Mouse (Mus musculus): ENCODE results near the gene Gm49345. TPM values are rescaled to one million over a fixed set of nuclear protein-coding genes. Genes with fewer than 3 reads are reported as not detected.
"Not testable (repeated sequence)": the region's sequence is repeated elsewhere in the genome, so short reads cannot be mapped to it uniquely, and the experiment has no call there.

Gene Gm49345
- polyA plus RNA-seq (2016; fragmentation: Nextera tagmentation; extraction: Ambion mirVana) = 0.18 TPM in 1 of 2 replicates, not detected in the other

DNA sequence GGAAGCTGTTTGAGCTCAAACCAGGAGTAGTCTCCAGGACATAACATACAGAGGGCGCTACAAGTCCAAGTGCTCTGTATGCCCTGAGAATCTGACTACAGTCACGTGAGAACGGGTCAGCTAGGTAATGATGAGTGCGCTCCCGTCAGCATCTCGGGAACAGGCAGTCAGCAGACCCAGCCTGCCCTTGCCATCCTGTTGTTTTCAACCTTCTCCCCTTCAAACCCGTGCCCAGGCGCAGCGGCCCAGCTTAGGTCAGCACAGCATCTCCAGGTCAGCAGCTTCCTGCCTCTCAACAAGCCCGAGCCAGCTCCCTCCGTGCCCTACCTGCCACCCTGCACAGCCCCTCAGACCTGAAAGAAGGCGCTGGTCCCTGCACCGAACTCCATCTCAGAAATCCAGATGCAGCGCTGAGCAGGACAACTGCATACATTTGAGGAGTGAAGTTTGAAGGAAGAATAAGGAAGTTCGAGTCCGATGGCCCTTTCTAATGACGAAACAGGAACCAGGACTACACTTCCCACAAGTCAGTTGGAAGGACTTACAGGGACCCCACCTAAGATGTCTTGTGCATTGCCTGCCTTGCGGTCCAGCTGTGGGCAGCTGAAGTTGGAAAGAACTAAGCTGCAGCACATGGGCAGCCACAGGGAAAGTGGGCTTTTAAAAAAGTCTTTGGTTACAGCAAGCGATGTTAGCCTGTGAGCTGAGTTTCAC, at the start of gene Gm49345, which contains the start of gene Zfp729a:
TSS of gene Gm49345 (minus strand) at position 476 of the 714 bp plus-strand sequence.
TSS of gene Zfp729a (minus strand) at position 498 of the 714 bp plus-strand sequence.
- Histone ChIP-seq H3K4me3 (peak within 1 kb of the TSS; percentile 72), H3K27ac (peak within 1 kb of the TSS; percentile 78), H3K9me3 (replicated peaks) (no peaks in the 10 kb centered on the region), H3K27me3 (ENCODE audit: low read depth, poor library complexity, severe bottlenecking) (no peaks in the 10 kb centered on the region), H3K36me3 (no peaks in the 10 kb centered on the region), H3K4me1 (0 out of 2 replicates have a peak, but pooled peaks cover 2% of the 10 kb centered on the region)
- WGBS = under 1% methylated on average over 19 of the region's 19 CpGs
- DNase-seq (ENCODE audit: low spot score) = peak; percentile 78

DNA sequence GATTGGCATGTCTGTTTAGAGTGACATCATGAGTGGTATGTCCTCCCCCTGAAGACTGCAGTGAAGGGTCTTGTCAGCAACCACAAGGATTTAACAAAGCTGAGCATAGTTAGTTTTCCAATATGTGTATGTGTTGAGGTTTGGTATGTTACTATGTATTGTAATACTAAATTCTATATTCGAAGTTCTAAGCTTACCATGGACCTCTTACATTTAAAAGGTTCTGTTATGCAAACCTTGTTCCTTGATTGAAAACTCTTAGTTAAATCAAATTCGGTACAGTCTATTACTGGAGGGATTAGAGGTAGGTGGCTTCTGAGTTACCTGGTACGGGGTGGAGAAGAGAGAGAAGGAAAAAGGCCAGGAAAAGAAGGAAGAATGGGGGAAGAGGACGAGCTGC, 49.4 kb upstream of the Gm49345 start, which contains the start of gene Zfp738:
TSS of gene Zfp738 (minus strand) at position 101 of the 400 bp plus-strand sequence.
- 87% methylated on average over 4 of the region's 4 CpGs for WGBS
- no peak for DNase-seq (ENCODE audit: low spot score)
- Histone ChIP-seq H3K36me3 (no peaks in the 10 kb centered on the region), H3K27me3 (ENCODE audit: low read depth, poor library complexity, severe bottlenecking) (no peaks in the 10 kb centered on the region), H3K4me1 (peaks cover 2% of the 10 kb centered on the region; the same call in 1 of the 2 replicates), H3K9me3 (replicated peaks) (no peaks in the 10 kb centered on the region), H3K27ac (no peak within 1 kb of the TSS), H3K4me3 (no peak within 1 kb of the TSS)

DNA sequence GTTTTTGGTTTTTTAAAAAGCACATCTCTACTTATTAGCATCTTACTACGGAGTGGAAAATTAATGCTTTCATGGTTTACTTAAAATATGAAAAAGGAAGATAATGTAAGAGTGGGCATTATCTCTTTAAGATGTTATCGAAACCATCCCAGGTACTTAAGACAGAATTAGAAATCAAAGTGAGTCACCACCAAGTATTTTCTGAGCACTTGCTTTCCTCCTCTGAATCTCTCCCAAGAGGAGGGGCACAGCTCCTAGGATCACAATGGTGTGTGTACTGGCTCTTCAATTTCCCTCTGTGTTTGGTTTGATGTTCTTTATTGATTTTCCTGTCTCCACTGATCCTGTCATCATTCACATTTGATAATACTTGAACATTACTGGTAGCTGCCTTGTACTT, 46.3 kb upstream of the Gm49345 start:
- not testable (repeated sequence) for H3K4me1 ChIP-seq; H3K9me3 ChIP-seq (replicated peaks); DNase-seq (ENCODE audit: low spot score); H3K36me3 ChIP-seq; H3K27me3 ChIP-seq (ENCODE audit: low read depth, poor library complexity, severe bottlenecking)
- peak overlapping the region; percentile 30; the same call in 1 of the 2 replicates for H3K27ac ChIP-seq
- peak overlapping the region; percentile 67 for H3K4me3 ChIP-seq
- 78% methylated on average over 2 of the region's 2 CpGs for WGBS

DNA sequence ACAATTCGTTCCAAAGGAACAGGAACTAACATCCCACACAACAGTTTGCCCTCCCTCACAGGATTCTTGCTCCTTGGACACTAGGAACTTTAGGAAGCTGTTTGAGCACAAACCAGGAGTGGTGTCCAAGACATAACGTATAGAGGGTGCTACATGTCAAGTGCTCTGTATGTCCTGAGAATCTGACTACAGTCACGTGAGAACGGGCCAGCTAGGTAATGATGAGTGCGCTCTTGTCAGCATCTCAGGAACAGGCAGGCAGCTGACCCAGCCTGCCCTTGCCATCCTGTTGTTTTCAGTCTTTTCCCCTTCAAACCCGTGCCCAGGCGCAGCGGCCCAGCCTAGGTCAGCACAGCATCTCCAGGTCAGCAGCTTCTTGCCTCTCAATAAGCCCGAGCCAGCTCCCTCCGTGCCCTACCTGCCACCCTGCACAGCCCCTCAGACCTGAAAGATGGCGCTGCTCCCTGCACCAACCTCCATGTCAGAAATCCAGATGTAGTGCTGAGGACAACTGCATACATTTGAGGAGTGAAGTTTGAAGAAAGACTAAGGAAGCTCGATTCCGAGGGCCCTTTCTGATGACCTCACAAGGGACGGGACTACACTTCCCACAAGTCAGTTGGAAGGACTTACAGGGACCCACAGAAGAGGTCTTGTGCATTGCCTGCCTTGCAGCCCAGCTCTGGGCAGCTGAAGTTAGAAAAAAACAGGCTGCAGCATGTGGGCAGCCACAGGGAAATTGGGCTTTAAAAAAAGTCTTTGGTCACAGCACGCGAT, 45.6 kb upstream of the Gm49345 start:
- WGBS = 20% methylated on average over 16 of the region's 16 CpGs
- not testable (repeated sequence) for H3K9me3 ChIP-seq (replicated peaks); H3K36me3 ChIP-seq; H3K27me3 ChIP-seq (ENCODE audit: low read depth, poor library complexity, severe bottlenecking); H3K4me1 ChIP-seq
- Histone ChIP-seq H3K4me3 (peak overlapping the region; percentile 67), H3K27ac (peak overlapping the region; percentile 75)
- peak; percentile 74 for DNase-seq (ENCODE audit: low spot score)

DNA sequence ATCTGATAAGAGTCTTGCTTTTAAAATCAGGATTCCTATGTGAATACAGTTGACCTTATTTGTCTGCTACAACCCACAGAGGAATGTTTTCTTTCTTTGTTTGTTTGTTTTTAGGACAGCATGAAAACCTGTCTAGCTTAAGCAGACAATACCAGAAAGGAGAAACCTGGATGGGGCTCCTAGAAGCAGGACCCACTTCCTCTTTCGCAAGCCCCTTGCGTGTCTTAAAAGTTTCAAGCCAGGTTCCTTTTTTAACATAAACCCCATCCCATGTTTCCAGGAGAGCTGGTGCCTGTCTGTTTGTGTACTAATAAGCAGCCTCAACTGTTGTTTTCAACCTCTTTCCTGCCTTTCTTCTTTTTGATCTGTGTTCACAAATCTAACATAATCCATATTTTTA, 37.3 kb upstream of the Gm49345 start:
- Histone ChIP-seq H3K36me3 (peaks cover 13% of the 10 kb centered on the region), H3K4me1 (no peaks in the 10 kb centered on the region), H3K27ac (no peak overlapping the region), H3K4me3 (no peak overlapping the region), H3K27me3 (ENCODE audit: low read depth, poor library complexity, severe bottlenecking) (no peaks in the 10 kb centered on the region), H3K9me3 (replicated peaks) (no peaks in the 10 kb centered on the region)
- WGBS = 96% methylated on average over 2 of the region's 2 CpGs
- no peak for DNase-seq (ENCODE audit: low spot score)

DNA sequence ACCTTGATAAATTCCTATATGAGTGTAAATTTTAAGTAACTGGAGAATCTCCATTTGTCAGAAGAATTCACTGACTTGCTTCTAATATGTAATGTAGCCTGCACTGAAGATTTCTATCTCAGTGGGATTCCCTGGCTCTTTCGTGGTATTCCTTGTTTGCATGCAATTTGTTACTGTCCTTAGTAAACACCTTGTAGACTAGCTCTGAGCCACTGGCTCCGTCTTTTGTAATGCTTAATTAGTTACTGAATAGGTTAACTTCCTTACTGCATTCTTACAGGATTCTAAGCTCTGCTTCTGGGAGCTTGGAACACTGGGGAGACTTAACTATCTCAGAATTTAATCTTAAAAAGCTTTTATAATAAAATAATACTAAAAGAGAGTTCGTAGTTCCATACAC, 14.9 kb upstream of the Gm49345 start:
- Histone ChIP-seq H3K36me3 (no peaks in the 10 kb centered on the region), H3K9me3 (replicated peaks) (no peaks in the 10 kb centered on the region), H3K27ac (no peak overlapping the region), H3K4me3 (no peak overlapping the region), H3K4me1 (no peaks in the 10 kb centered on the region), H3K27me3 (ENCODE audit: low read depth, poor library complexity, severe bottlenecking) (no peaks in the 10 kb centered on the region)
- DNase-seq (ENCODE audit: low spot score) = no peak
- WGBS = 52% methylated on average over 3 of the region's 3 CpGs

DNA sequence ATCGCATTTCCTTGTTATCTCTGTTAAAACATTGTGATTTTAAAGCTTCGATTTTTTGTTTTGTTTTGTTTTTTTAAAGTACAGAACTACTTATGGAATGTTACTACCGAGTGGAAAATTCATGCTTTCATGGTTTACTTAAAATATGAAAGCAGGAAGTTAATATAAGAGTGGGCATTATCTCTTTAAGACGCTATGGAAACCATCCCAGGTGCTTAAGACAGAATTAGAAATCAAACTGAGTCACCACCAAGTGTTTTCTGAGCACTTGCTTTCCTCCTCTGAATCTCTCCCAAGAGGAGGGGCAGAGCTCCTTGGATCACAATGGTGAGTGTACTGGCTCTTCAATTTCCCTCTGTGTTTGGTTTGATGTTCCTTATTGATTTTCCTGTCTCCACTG, 27.5 kb downstream of the Gm49345 start:
- no peak overlapping the region for H3K27ac ChIP-seq
- H3K9me3 ChIP-seq (replicated peaks) = no peaks in the 10 kb centered on the region
- no peak for DNase-seq (ENCODE audit: low spot score)
- 91% methylated on average over 4 of the region's 4 CpGs for WGBS
- H3K4me1 ChIP-seq = peaks cover 4% of the 10 kb centered on the region; the same call in 1 of the 2 replicates
- H3K36me3 ChIP-seq = no peaks in the 10 kb centered on the region
- 0 out of 2 replicates have a peak overlapping the region, but pooled peaks have one; percentile 69 for H3K4me3 ChIP-seq
- no peaks in the 10 kb centered on the region for H3K27me3 ChIP-seq (ENCODE audit: low read depth, poor library complexity, severe bottlenecking)

DNA sequence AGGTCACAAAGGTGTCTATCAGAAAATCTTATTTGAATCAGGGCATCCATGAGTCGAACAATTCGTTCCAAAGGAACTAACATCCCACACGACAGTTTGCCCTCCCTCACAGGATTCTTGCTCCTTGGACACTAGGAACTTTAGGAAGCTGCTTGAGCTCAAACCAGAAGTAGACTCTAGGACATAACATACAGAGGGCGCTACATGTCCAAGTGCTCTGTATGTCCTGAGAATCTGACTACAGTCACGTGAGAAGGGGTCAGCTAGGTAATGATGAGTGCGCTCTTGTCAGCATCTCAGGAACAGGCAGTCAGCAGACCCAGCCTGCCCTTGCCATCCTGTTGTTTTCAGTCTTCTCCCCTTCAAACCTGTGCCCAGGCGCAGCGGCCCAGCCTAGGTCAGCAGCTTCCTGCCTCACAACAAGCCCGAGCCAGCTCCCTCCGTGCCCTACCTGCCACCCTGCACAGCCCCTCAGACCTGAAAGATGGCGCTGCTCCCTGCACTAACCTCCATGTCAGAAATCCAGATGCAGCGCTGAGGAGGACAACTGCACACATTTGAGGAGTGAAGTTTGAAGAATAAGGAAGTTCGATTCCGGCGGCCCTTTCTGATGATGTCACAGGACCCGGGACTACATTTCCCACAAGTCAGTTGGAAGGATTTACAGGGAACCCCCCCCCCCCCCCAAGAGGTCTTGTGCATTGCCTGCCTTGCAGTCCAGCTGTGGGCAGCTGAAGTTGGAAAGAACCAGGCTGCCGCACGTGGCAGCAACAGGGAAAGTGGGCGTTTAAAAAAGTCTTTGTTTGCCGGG, 28.3 kb downstream of the Gm49345 start, which contains the start of gene Zfp729b:
TSS of gene Zfp729b (minus strand) at position 642 of the 811 bp plus-strand sequence.
- Histone ChIP-seq H3K9me3 (replicated peaks) (no peaks in the 10 kb centered on the region), H3K27ac (peak within 1 kb of the TSS; percentile 79), H3K36me3 (no peaks in the 10 kb centered on the region), H3K4me3 (peak within 1 kb of the TSS; percentile 69), H3K27me3 (ENCODE audit: low read depth, poor library complexity, severe bottlenecking) (no peaks in the 10 kb centered on the region), H3K4me1 (peaks cover 4% of the 10 kb centered on the region; the same call in 1 of the 2 replicates)
- peak; percentile 89 for DNase-seq (ENCODE audit: low spot score)
- 4% methylated on average over 20 of the region's 20 CpGs for WGBS

DNA sequence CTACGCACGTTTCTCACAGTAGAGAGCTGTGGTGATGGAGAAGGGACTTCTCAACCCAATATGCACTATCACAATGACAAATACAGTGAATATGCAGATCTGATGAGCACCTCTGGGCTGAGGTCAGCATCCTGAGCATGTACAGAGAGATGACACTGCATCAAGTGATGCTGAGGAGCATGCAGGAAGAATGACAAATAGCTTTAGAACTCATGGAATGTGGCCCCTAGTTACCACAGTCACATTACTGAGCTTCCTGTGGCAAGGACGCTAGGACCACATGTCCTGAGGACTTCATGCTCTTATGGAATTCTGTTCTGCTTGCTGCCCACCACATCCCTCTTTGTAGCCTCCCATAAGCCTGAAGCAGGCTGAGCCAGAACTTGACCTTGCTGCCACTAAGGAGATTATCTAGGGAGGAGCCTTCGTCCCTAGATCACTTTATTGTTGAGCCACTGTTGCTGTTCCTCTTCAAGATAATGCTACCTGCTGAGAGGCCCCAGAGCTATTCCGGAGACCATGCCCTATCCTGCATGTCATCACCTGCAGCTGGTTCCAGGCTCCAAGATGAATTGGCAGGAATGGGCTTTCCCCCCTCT, 64.9 kb downstream of the Gm49345 start:
- H3K36me3 ChIP-seq = no peaks in the 10 kb centered on the region
- no peaks in the 10 kb centered on the region for H3K27me3 ChIP-seq (ENCODE audit: low read depth, poor library complexity, severe bottlenecking)
- no peaks in the 10 kb centered on the region for H3K9me3 ChIP-seq (replicated peaks)
- no peak for DNase-seq (ENCODE audit: low spot score)
- H3K4me3 ChIP-seq = no peak overlapping the region
- WGBS = 78% methylated on average over 5 of the region's 5 CpGs
- H3K4me1 ChIP-seq = no peaks in the 10 kb centered on the region
- no peak overlapping the region for H3K27ac ChIP-seq

DNA sequence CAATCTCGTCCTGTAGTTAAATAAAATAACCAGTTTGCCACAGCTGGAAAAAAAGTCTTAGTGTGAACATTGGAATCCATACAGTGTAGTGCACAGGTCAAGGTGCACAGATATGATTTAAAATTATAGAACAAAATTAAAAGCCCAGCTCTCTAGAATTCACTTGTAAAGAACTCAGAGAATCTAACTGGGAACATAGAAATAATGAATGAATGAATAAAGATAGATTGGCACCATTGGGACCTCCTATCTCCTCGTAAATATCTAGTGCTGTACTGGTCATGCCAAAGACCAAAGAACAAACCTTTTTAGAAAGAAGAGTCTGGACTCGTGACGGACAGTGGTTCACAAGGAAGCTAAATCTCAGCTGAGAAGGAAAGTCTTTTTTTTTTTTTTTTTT, 83.8 kb downstream of the Gm49345 start, which contains the start of gene Zfp748:
TSS of gene Zfp748 (minus strand) at position 101 of the 400 bp plus-strand sequence.
- Histone ChIP-seq H3K4me3 (peak within 1 kb of the TSS; percentile 91), H3K4me1 (peaks cover 13% of the 10 kb centered on the region), H3K27ac (peak within 1 kb of the TSS; percentile 96), H3K27me3 (ENCODE audit: low read depth, poor library complexity, severe bottlenecking) (no peaks in the 10 kb centered on the region), H3K36me3 (peaks cover 6% of the 10 kb centered on the region), H3K9me3 (replicated peaks) (no peaks in the 10 kb centered on the region)
- no peak for DNase-seq (ENCODE audit: low spot score)
- 76% methylated on average over 4 of the region's 4 CpGs for WGBS

DNA sequence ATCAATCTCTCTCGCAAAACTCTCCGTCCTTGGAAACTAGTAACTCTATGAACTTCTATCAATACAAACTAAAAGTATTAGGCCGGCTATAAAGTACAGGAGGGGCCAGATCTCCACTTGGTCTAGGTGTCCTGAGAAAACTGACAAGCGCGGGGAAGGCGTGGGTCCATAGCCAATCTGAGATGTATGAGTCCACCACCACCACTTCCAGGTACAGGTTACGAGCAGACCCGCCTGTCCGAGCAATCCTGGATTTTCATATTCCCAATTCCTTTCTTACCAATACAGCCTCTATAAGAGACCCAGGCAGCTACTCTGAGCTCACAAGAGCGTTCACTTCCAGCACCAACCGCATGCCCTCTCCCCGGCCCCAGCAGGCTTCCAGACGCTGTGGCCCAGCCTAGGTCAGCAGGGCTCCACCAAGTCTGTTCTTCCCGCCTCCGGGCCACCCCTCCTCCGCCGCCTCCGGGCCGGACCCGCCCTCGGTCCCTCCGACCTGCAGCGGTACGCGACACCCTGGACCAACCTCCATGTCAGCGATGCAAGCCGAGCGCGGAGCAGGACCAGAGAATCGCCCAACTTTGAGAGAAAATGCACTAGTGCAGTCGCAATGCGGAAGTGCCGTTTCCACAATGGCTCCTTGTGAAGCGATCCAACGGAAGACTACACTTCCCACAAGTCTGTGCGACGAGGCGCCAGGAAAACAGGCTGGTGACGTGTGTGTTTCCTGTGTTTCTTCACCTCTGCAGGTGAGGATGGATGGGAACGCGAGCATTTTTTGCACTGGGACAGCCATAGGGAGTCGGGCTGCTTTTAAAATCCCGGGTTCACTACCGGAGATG, 84.8 kb downstream of the Gm49345 start:
- peaks cover 13% of the 10 kb centered on the region for H3K4me1 ChIP-seq
- no peaks in the 10 kb centered on the region for H3K9me3 ChIP-seq (replicated peaks)
- DNase-seq (ENCODE audit: low spot score) = peak; percentile 86
- H3K27me3 ChIP-seq (ENCODE audit: low read depth, poor library complexity, severe bottlenecking) = no peaks in the 10 kb centered on the region
- H3K36me3 ChIP-seq = peaks cover 6% of the 10 kb centered on the region
- peak overlapping the region; percentile 91 for H3K4me3 ChIP-seq
- H3K27ac ChIP-seq = peak overlapping the region; percentile 96
- 1% methylated on average over 44 of the region's 44 CpGs for WGBS

Data from limb, embryonic 10.5 days (tissue).